Mouse (Mus musculus) small intestine, adult 2 months (tissue): Measurements from ENCODE around the gene Spon1.

Experiments used
- CTCF ChIP-seq: fragments of 200-500 bp; IDR thresholded peaks from 2 replicates; pipeline ENCODE4 v1.5.1; 2012; ENCODE audit warnings: low read depth, mild to moderate bottlenecking, control low read depth, inconsistent platforms, low read length, moderate library complexity, mixed read lengths; ENCODE audit not compliant: insufficient replicate concordance, insufficient read length; ENCODE audit errors: extremely low read depth
- POLR2A ChIP-seq: fragments of 200-500 bp; IDR thresholded peaks from 2 replicates; pipeline ENCODE4 v1.6.1; 2012; ENCODE audit warnings: low read depth, mild to moderate bottlenecking, control low read depth, inconsistent platforms, low read length, moderate library complexity

DNA sequence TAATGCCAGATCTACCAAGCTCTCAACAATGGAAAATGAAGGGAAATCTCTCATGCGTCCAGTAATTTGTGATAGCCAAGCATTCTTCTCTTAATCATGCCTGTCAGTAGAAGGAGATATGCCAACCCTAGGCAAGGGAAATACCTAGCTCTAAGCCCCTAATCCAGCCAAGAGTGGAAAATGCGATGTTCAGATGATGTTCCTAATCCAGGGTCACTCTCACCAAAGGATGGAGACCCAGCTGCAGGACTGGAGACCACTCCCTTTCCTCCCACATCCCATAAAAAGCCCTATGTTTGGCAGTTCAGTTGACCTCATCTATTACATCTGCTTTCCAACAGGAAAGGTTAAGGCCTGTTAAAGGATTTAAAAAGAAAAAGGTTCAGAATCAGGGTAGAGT lies 62.8 kb downstream of the Spon1 start:
- TF ChIP-seq POLR2A (no peak), CTCF (no peak)
